Mouse (Mus musculus) liver, embryonic 14.5 days (tissue): ENCODE data around the gene Kctd11. TPM values are rescaled to one million over a fixed set of nuclear protein-coding genes. Genes with fewer than 3 reads are reported as not detected.
"Not testable (repeated sequence)": the region's sequence is repeated elsewhere in the genome, so short reads cannot be mapped to it uniquely, and the experiment has no call there.

ENCODE experiments used
- ATAC-seq: fragments of 200-750 bp; cut with Nextera tagmentation; 2 replicates; pipeline ENCODE4 v1.8.0; 2017; ENCODE audit warnings: moderate number of reproducible peaks, mild to moderate bottlenecking, moderate library complexity; ENCODE audit not compliant: insufficient read depth
- DNase-seq, 3 experiments: peaks; one replicate each; pipeline ENCODE4 v3.0.0-alpha.2; 2012 to 2013; ENCODE audit warnings: low read depth in 3 of 3, low spot score in 3 of 3
- H3K27ac ChIP-seq: fragments of 300-500 bp; sonication (generic); 2 replicates; pipeline ENCODE4 v1.5.1; 2014; ENCODE audit warnings: moderate library complexity, mild to moderate bottlenecking, control low read depth, inconsistent platforms
- H3K27me3 ChIP-seq: fragments of 300-500 bp; sonication (generic); 2 replicates; pipeline ENCODE4 v1.6.1; 2014; ENCODE audit warnings: mild to moderate bottlenecking, low read length, moderate library complexity; ENCODE audit not compliant: control insufficient read depth, insufficient read depth
- H3K36me3 ChIP-seq: fragments of 300-500 bp; sonication (generic); replicated peaks from 2 replicates; pipeline ENCODE4 v1.6.1; 2014; ENCODE audit warnings: low read depth; ENCODE audit not compliant: control insufficient read depth, insufficient read depth
- H3K4me1 ChIP-seq, 2 experiments: fragments of 200-500 bp in 1 of 2; fragments of 300-500 bp in 1 of 2; sonication (generic) in 1 of 2; replicated peaks; 2 replicates each; pipeline ENCODE4 v1.6.1; 2012 to 2014; ENCODE audit warnings: antibody characterized with exemption in 1 of 2, inconsistent platforms in 1 of 2, low read length in 1 of 2; ENCODE audit not compliant: control insufficient read depth in 2 of 2, insufficient read depth in 2 of 2
- H3K4me2 ChIP-seq: fragments of 300-500 bp; sonication (generic); 2 replicates; pipeline ENCODE4 v1.6.1; 2014; ENCODE audit warnings: low read depth, mild to moderate bottlenecking, control low read depth, moderate library complexity
- H3K4me3 ChIP-seq, 2 experiments: fragments of 200-500 bp in 1 of 2; fragments of 300-500 bp in 1 of 2; sonication (generic) in 1 of 2; 2 replicates each; pipeline ENCODE4 v1.5.1; 2012 to 2014; ENCODE audit warnings: low read depth in 2 of 2, low read length in 2 of 2, mild to moderate bottlenecking in 2 of 2, control low read depth in 1 of 2, inconsistent platforms in 1 of 2, moderate library complexity in 1 of 2; ENCODE audit not compliant: insufficient read depth in 1 of 2
- H3K9ac ChIP-seq: fragments of 300-500 bp; sonication (generic); replicated peaks from 2 replicates; pipeline ENCODE4 v1.6.1; 2014; ENCODE audit warnings: mild to moderate bottlenecking, control low read depth, moderate library complexity
- H3K9me3 ChIP-seq: fragments of 300-500 bp; sonication (generic); 2 replicates; pipeline ENCODE4 v1.6.1; 2016; ENCODE audit warnings: low read length, mixed read lengths; ENCODE audit not compliant: control insufficient read depth
- CTCF ChIP-seq: IDR thresholded peaks from 2 replicates; pipeline ENCODE4 v1.5.1; 2016; ENCODE audit warnings: antibody characterized with exemption, low read depth, control low read depth
- EP300 ChIP-seq: IDR thresholded peaks from 2 replicates; pipeline ENCODE4 v1.6.1; 2016; ENCODE audit warnings: antibody characterized with exemption, low read depth
- WGBS: fragments of 180-500 bp; shearing (Covaris S2); extraction: QIAGEN DNeasy Blood & Tissue Kit; methylation state at CpG from one replicate; pipeline ENCODE4 v1.1.7; 2014; ENCODE audit not compliant: insufficient replicate concordance; 5-methylcytosine and 5-hydroxymethylcytosine counted together
- polyA plus RNA-seq, 2 experiments: library from polyadenylated mRNA; depleted of rRNA in 1 of 2; stranded (reverse) in 1 of 2; unstranded in 1 of 2; fragments of >200 nt; fragmentation: Nextera tagmentation in 1 of 2; extraction: Ambion mirVana in 1 of 2; gene quantifications; 2 replicates each; pipeline versions ENCODE4 v1.2.1 to v1.2.3; 2012 to 2014

Gene Kctd11
- polyA plus RNA-seq, 2 experiments: 0.53 to 0.93 TPM

GRCm38 (mm10) chr11:69919053-69919452 is 37.8 kb upstream of the Kctd11 start:
- ATAC-seq (no peak), DNase-seq (no peak)
- no peaks in the 10 kb centered on the region for H3K27me3 ChIP-seq
- H3K4me3 ChIP-seq: peak overlapping the region; percentile 99
- H3K9ac ChIP-seq: peak overlapping the region; percentile 81
- WGBS: 43% methylated on average over 9 of the region's 9 CpGs
- H3K9me3 ChIP-seq: no peaks in the 10 kb centered on the region
- H3K27ac ChIP-seq: peak overlapping the region; percentile 95
- peak overlapping the region; percentile 100 for H3K4me2 ChIP-seq
- TF ChIP-seq CTCF (no peak), EP300 (no peak)
- H3K36me3 ChIP-seq: peaks cover 44% of the 10 kb centered on the region
- peaks cover 51 to 56% of the 10 kb centered on the region in 2 experiments for H3K4me1 ChIP-seq

- H3K4me2 ChIP-seq: peak overlapping the region; percentile 100
These were observed 36.9 kb upstream of the Kctd11 start for GRCm38 (mm10) chr11:69918118-69918517.

DNA sequence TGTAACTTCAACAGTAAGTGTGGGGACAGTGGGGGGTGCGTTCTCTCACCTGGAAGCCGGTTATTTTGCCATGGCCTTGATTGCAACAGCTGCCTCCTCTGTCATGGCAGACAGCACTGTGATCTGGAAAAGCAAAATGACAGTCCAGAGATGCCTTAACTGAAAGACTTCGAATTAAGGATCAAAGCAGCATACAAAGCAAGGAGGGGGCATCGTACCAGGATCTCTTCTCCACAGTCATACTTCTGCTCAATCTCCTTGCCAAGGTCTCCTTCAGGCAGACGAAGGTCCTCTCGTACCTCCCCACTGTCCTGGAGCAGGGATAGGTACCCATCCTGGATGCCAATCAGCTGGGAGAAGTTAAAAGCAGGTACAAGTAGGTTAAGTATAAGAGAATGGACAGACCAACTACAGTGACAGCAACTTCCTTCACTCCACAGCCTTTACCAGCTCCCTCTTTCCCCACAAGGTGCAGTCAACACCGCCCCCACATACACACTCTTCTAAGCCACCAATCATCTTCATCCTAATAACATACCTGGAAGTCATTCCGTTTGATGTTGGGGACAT is 36.3 kb upstream of the Kctd11 start:
- ATAC-seq (no peak), DNase-seq (no peak)
- peak overlapping the region; percentile 100 for H3K4me2 ChIP-seq
- H3K27me3 ChIP-seq: no peaks in the 10 kb centered on the region
- WGBS: 62% methylated on average over 8 of the region's 8 CpGs
- H3K9me3 ChIP-seq: no peaks in the 10 kb centered on the region
- H3K36me3 ChIP-seq: peaks cover 48% of the 10 kb centered on the region
- peak overlapping the region in 1 of 2 experiments; percentile 82; a peak in 3 of 4 replicates for H3K4me3 ChIP-seq
- H3K9ac ChIP-seq: no peak overlapping the region
- TF ChIP-seq CTCF: no peak
- no peak for TF ChIP-seq EP300
- H3K27ac ChIP-seq: peak overlapping the region; percentile 95
- peaks cover 41 to 54% of the 10 kb centered on the region in 2 experiments for H3K4me1 ChIP-seq

More at GRCm38 (mm10) chr11:69918118-69918517, 36.9 kb upstream of the Kctd11 start:
- peak overlapping the region in 1 of 2 experiments; percentile 99; a peak in 2 of 4 replicates for H3K4me3 ChIP-seq
- H3K9ac ChIP-seq: peak overlapping the region; percentile 32; the same call in 1 of the 2 replicates
- no peaks in the 10 kb centered on the region for H3K9me3 ChIP-seq
- ATAC-seq (no peak), DNase-seq (no peak)
- H3K27ac ChIP-seq: peak overlapping the region; percentile 95
- H3K4me1 ChIP-seq: peaks cover 47 to 56% of the 10 kb centered on the region in 2 experiments
- WGBS: 68% methylated on average over 5 of the region's 5 CpGs
- peaks cover 44% of the 10 kb centered on the region for H3K36me3 ChIP-seq
- TF ChIP-seq EP300: no peak
- no peak for TF ChIP-seq CTCF
- no peaks in the 10 kb centered on the region for H3K27me3 ChIP-seq

GRCm38 (mm10) chr11:69916652-69917378 is 35.6 kb upstream of the Kctd11 start:
- H3K4me2 ChIP-seq: peak overlapping the region; percentile 100
- H3K9me3 ChIP-seq, ATAC-seq, H3K27me3 ChIP-seq, DNase-seq: not testable (repeated sequence)
- H3K27ac ChIP-seq: peak overlapping the region; percentile 95
- whole genome bisulfite sequencing: 19% methylated on average over 7 of the region's 7 CpGs
- peak overlapping the region; percentile 92 for H3K9ac ChIP-seq
- peaks cover 36 to 51% of the 10 kb centered on the region in 2 experiments for H3K4me1 ChIP-seq
- peaks cover 54% of the 10 kb centered on the region for H3K36me3 ChIP-seq
- H3K4me3 ChIP-seq: peak overlapping the region; percentile 40 to 82
